Mouse (Mus musculus) lung, adult 2 months (tissue): ENCODE data around the gene Plac1.

Source experiments
- CTCF ChIP-seq: fragments of 200-500 bp; IDR thresholded peaks from 2 replicates; pipeline ENCODE4 v1.5.1; 2011; ENCODE audit warnings: mild to moderate bottlenecking, low read length, control low read depth; ENCODE audit not compliant: insufficient read depth
- POLR2A ChIP-seq: fragments of 200-500 bp; IDR thresholded peaks from 2 replicates; pipeline ENCODE4 v1.6.1; 2011; ENCODE audit warnings: low read depth, mild to moderate bottlenecking, control low read depth, low read length, borderline replicate concordance; ENCODE audit errors: extremely low read depth

DNA sequence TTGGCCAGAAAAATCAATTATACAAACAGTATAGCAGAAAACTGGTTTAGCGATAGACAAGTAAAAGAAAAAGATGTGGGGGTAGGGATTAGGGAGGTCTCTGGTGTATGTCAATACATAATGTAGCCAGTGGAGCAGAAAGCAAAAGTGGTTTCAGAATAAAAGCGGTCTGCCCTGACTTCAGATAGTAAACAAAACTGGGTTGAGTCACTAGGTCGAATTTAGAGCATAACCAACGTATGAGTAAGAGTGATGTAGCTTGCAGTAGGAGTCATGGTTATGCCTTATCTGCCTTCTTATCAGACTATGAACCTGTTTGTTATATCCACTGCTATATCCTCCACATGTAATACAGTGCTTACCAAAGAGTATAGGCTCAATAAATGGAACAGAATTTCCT is 77.3 kb downstream of the Plac1 start:
- TF ChIP-seq CTCF (no peak), POLR2A (no peak)
